Mouse (Mus musculus) B cell, adult 62 days (primary cell): ENCODE data around the gene Chn1. TPM values are rescaled to one million over a fixed set of nuclear protein-coding genes. Genes with fewer than 3 reads are reported as not detected.

ENCODE experiments used
- total RNA-seq: library from RNA; stranded (reverse); gene quantifications from 4 replicates; pipeline ENCODE4 v1.2.4, GENCODE M21; 2023

Chn1 gene
- total RNA-seq: not detected in 4 replicates

GRCm38 (mm10) chr2:73774786-73775682, at the start of gene Chn1:
Gene Chn1 (minus strand): TSS chr2:73775346.

DNA sequence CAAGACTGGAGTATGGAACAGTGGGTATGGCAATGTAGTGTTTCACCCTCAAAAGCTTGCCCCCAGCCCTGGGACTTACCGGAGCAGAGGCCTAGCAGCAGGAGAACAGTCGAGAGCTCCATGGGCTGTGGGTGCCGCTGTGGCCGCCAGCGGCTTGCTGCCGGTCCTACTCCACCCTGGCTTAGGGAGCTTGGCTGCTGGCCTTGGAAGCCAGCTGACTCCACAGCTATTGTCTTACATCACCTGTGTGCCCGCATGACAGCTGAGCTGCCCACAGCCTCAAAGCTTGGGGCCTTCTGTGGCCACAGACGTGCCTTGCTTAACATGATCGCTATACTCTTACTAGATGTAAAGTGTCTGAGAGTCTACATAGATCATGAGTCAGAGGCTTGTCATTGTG, 195.0 kb downstream of the Chn1 start, which contains the start of gene Chrna1:
Chrna1 (minus strand) TSS at position 173 of the 400 bp plus-strand sequence.

Other genes starting within 250 kb of the Chn1 start
- gene Wipf1, start 245.6 kb downstream of the Chn1 start, total RNA-seq: 194 to 210 TPM (median 202 TPM) in 4 replicates
- gene Chrna1, start 195.0 kb downstream of the Chn1 start, total RNA-seq: 0.13 TPM in 1 of 4 replicates, not detected in the others
- gene Atf2, start 117.3 kb upstream of the Chn1 start, total RNA-seq: 57.5 to 73.7 TPM (median 67.2 TPM) in 4 replicates
- gene Atp5g3, start 136.0 kb upstream of the Chn1 start, total RNA-seq: 151 to 181 TPM (median 172 TPM) in 4 replicates